ENCODE assay signal across 9 mouse cellular contexts in genomic region chr7:51815473-51816282, GRCm38 (mm10). TPM values are rescaled to one million over a fixed set of nuclear protein-coding genes. Genes with fewer than 3 reads are reported as not detected.
A peak's percentile ranks its signal among the peaks of the same experiment; 100 is the strongest.
DNase-seq lines count a peak whose midpoint lies in the region; ATAC-seq lines count a peak whose summit lies in the region.
"Had no signal": no experiment of that assay in that cellular context is flagged by ENCODE, and none has a peak within 500 bp of the region (broad histone marks: within the 10 kb centered on the region; RNA-seq: fewer than 3 reads in every experiment).

No protein-coding gene starts in this region.

- DNase-seq in cerebellum, postnatal 10 days, result peak; percentile 66 to 69
- DNase-seq in cerebellum, adult 11 months, result no peak
- peak; percentile 29 to 51 for DNase-seq in left cerebral cortex, postnatal 14 days (ENCODE audit: low spot score in 2 of 2)
- no peak for DNase-seq in left cerebral cortex, postnatal 4 days
- DNase-seq in forelimb bud, embryonic 11.5 days (ENCODE audit: low read depth, low spot score), result peak; percentile 20
- no peak for DNase-seq in kidney, adult 11 months
- no peak for DNase-seq in ovary, adult 18-20 months (ENCODE audit: low spot score)

- no peak overlapping the region for H3K9ac ChIP-seq in neural tube, embryonic 14.5 days (replicated peaks; ENCODE audit: low read depth, low read length)

- H3K4me2 ChIP-seq in neural tube, embryonic 14.5 days (ENCODE audit: low read depth, low read length), result no peak overlapping the region
- H3K4me2 ChIP-seq: liver, embryonic 11.5 days had no signal

- no peak overlapping the region for H3K4me3 ChIP-seq in neural tube, embryonic 14.5 days (ENCODE audit: low read depth, low read length)

- peak; percentile 85 for ATAC-seq in neural tube, embryonic 14.5 days (ENCODE audit: low read depth)

- no peaks in the 10 kb centered on the region for H3K36me3 ChIP-seq in neural tube, embryonic 14.5 days (ENCODE audit: control insufficient read depth, insufficient read depth, low read length)

- no peaks in the 10 kb centered on the region for H3K4me1 ChIP-seq in neural tube, embryonic 14.5 days (ENCODE audit: control insufficient read depth, insufficient read depth, low read length)

- no peak overlapping the region for H3K27ac ChIP-seq in neural tube, embryonic 14.5 days (ENCODE audit: low read depth, low read length)

- intact Hi-C loops in left cerebral cortex, postnatal 14 days (cut with DNase I), result loop anchor here (2.0 to 10.0 kb wide), 2 partner anchors 199 to 321 kb away; no protein-coding TSS in a partner anchor
- intact Hi-C loops in left cerebral cortex, postnatal 4 days (cut with DNase I), result loop anchor here (2.0 kb wide), 1 partner anchor 195 kb away; no protein-coding TSS in a partner anchor

- no peaks in the 10 kb centered on the region for H3K27me3 ChIP-seq in neural tube, embryonic 14.5 days (ENCODE audit: control insufficient read depth, insufficient read depth, low read length)

- no peaks in the 10 kb centered on the region for H3K9me3 ChIP-seq in neural tube, embryonic 14.5 days (ENCODE audit: control insufficient read depth, low read length)

- 47% methylated on average over 4 of the region's 4 CpGs for WGBS in neural tube, embryonic 14.5 days

RNA-seq across cellular contexts. Expression of gene Gas2, which starts 46.1 kb away (rescaled TPM):
- total RNA-seq in left cerebral cortex, postnatal 14 days (2021), result 10 to 100 TPM; 13.7 to 17.3 TPM
- 10 to 100 TPM; 10.5 to 13.5 TPM for total RNA-seq in left cerebral cortex, postnatal 4 days (2021)
- polyA plus RNA-seq in neural tube, embryonic 14.5 days (2014; fragmentation: Nextera tagmentation; extraction: Ambion mirVana), result 14.6 and 19.9 TPM in 2 replicates

RNA-seq across cellular contexts. Expression of gene Fancf, which starts 46.4 kb away (rescaled TPM):
- total RNA-seq in left cerebral cortex, postnatal 14 days (2021), result 1 to 10 TPM; 3.7 to 4.7 TPM
- 1 to 10 TPM; 6.6 to 7.1 TPM for total RNA-seq in left cerebral cortex, postnatal 4 days (2021)
- 11.0 and 13.7 TPM in 2 replicates for polyA plus RNA-seq in neural tube, embryonic 14.5 days (2014; fragmentation: Nextera tagmentation; extraction: Ambion mirVana)

Comparison
In these comparisons a context has a peak if more than half of its experiments do, and no peak if none do; other contexts are left out.
1. DNase-seq: peak in cerebellum, postnatal 10 days (2 of 2), left cerebral cortex, postnatal 14 days (2 of 2) and forelimb bud, embryonic 11.5 days (single experiment); none in cerebellum, adult 11 months (single experiment), left cerebral cortex, postnatal 4 days (single experiment), kidney, adult 11 months (single experiment) and ovary, adult 18-20 months (single experiment).